Mouse (Mus musculus): Measurements from ENCODE around the gene Npr3.

GRCm38 (mm10) chr15:11835913-11836312, 71.2 kb downstream of the Npr3 start:
- TF ChIP-seq GATA1 (IDR thresholded peaks at IDR 0.05; ENCODE audit: borderline replicate concordance, low read length) (no peak), FLI1 (IDR thresholded peaks at IDR 0.05; ENCODE audit: low read length) (no peak)
